Mouse (Mus musculus) forebrain, embryonic 12.5 days (tissue): Measurements from ENCODE around the gene Cd248. TPM values are rescaled to one million over a fixed set of nuclear protein-coding genes. Genes with fewer than 3 reads are reported as not detected.
A peak's percentile ranks its signal among the peaks of the same experiment; 100 is the strongest.

Experiments used
- ATAC-seq: fragments of 200-750 bp; cut with Nextera tagmentation; 2 replicates; pipeline ENCODE4 v1.8.0; 2017; ENCODE audit warnings: moderate TSS enrichment; ENCODE audit not compliant: low FRiP score
- H3K27ac ChIP-seq: fragments of 300-500 bp; sonication (generic); 2 replicates; pipeline ENCODE4 v1.5.1; 2016; ENCODE audit warnings: mild to moderate bottlenecking
- H3K27me3 ChIP-seq: fragments of 300-500 bp; sonication (generic); 2 replicates; pipeline ENCODE4 v1.6.1; 2016; ENCODE audit warnings: mild to moderate bottlenecking
- H3K36me3 ChIP-seq: fragments of 300-500 bp; sonication (generic); replicated peaks from 2 replicates; pipeline ENCODE4 v1.6.1; 2016; ENCODE audit warnings: mild to moderate bottlenecking
- H3K4me1 ChIP-seq: fragments of 300-500 bp; sonication (generic); 2 replicates; pipeline ENCODE4 v1.6.1; 2016
- H3K4me2 ChIP-seq: fragments of 300-500 bp; sonication (generic); 2 replicates; pipeline ENCODE4 v1.6.1; 2016; ENCODE audit warnings: mild to moderate bottlenecking, moderate library complexity
- H3K4me3 ChIP-seq: fragments of 300-500 bp; sonication (generic); replicated peaks from 2 replicates; pipeline ENCODE4 v1.5.1; 2016; ENCODE audit warnings: mild to moderate bottlenecking
- H3K9ac ChIP-seq: fragments of 300-500 bp; sonication (generic); 2 replicates; pipeline ENCODE4 v1.6.1; 2016; ENCODE audit warnings: mild to moderate bottlenecking
- H3K9me3 ChIP-seq: fragments of 300-500 bp; sonication (generic); 2 replicates; pipeline ENCODE4 v1.6.1; 2016
- WGBS: fragments of 180-500 bp; shearing (Covaris S2); methylation state at CpG from one replicate; pipeline ENCODE4 v1.1.7; 2016; 5-methylcytosine and 5-hydroxymethylcytosine counted together
- polyA plus RNA-seq: library from polyadenylated mRNA; unstranded; fragments of >200 nt; fragmentation: Nextera tagmentation; extraction: Ambion mirVana; gene quantifications from 2 replicates; pipeline ENCODE4 v1.2.1, GENCODE M21; 2016

Gene Cd248
- polyA plus RNA-seq, 1 experiment from 2014 or later: 17.1 TPM

GRCm38 (mm10) chr19:5040862-5041523 lies 26.9 kb upstream of the Cd248 start, which contains the start of gene Brms1:
Brms1 (plus strand) TSS chr19:5041354.
- Histone ChIP-seq H3K27me3 (no peaks in the 10 kb centered on the region), H3K4me3 (peak within 1 kb of the TSS; percentile 82), H3K27ac (peak within 1 kb of the TSS; percentile 9), H3K36me3 (peaks cover 15% of the 10 kb centered on the region), H3K9ac (peak within 1 kb of the TSS; percentile 83), H3K9me3 (no peaks in the 10 kb centered on the region), H3K4me2 (peak within 1 kb of the TSS; percentile 97), H3K4me1 (peaks cover 38% of the 10 kb centered on the region)
- peak; percentile 79 for ATAC-seq
- 7% methylated on average over 40 of the region's 40 CpGs for WGBS

- peak overlapping the region; percentile 83 for H3K9ac ChIP-seq
- 3% methylated on average over 16 of the region's 16 CpGs for WGBS
- H3K4me3 ChIP-seq: peak overlapping the region; percentile 82
- H3K4me1 ChIP-seq: peaks cover 38% of the 10 kb centered on the region
- no peak for ATAC-seq
- peaks cover 19% of the 10 kb centered on the region for H3K36me3 ChIP-seq
- H3K27ac ChIP-seq: peak overlapping the region; percentile 9; the same call in 1 of the 2 replicates
- H3K4me2 ChIP-seq: peak overlapping the region; percentile 97
- H3K9me3 ChIP-seq: no peaks in the 10 kb centered on the region
- no peaks in the 10 kb centered on the region for H3K27me3 ChIP-seq
Measured at GRCm38 (mm10) chr19:5041588-5041987, 26.3 kb upstream of the Cd248 start.

GRCm38 (mm10) chr19:5045531-5045930 lies 22.3 kb upstream of the Cd248 start:
- Histone ChIP-seq H3K27ac (no peak overlapping the region), H3K4me3 (no peak overlapping the region), H3K9me3 (no peaks in the 10 kb centered on the region), H3K36me3 (peaks cover 51% of the 10 kb centered on the region), H3K4me1 (peaks cover 25% of the 10 kb centered on the region), H3K4me2 (no peak overlapping the region), H3K9ac (no peak overlapping the region), H3K27me3 (peaks cover 8% of the 10 kb centered on the region)
- ATAC-seq: no peak
- 88% methylated on average over 4 of the region's 4 CpGs for WGBS

- no peak overlapping the region for H3K27ac ChIP-seq
- no peak overlapping the region for H3K9ac ChIP-seq
- WGBS: 86% methylated on average over 14 of the region's 14 CpGs
- peaks cover 51% of the 10 kb centered on the region for H3K36me3 ChIP-seq
- no peak overlapping the region for H3K4me2 ChIP-seq
- peaks cover 37% of the 10 kb centered on the region for H3K27me3 ChIP-seq
- H3K4me3 ChIP-seq: no peak overlapping the region
- no peaks in the 10 kb centered on the region for H3K9me3 ChIP-seq
- ATAC-seq: no peak
- H3K4me1 ChIP-seq: peaks cover 22% of the 10 kb centered on the region
Measured at GRCm38 (mm10) chr19:5048138-5049056, 19.5 kb upstream of the Cd248 start.

- no peak overlapping the region for H3K4me2 ChIP-seq
- H3K9ac ChIP-seq: 0 out of 2 replicates have a peak overlapping the region, but pooled peaks have one; percentile 22
- WGBS: 74% methylated on average over 6 of the region's 6 CpGs
- peak overlapping the region; percentile 6; the same call in 1 of the 2 replicates for H3K27ac ChIP-seq
- H3K4me1 ChIP-seq: peaks cover 22% of the 10 kb centered on the region
- peaks cover 45% of the 10 kb centered on the region for H3K27me3 ChIP-seq
- no peak for ATAC-seq
- no peaks in the 10 kb centered on the region for H3K9me3 ChIP-seq
- peaks cover 43% of the 10 kb centered on the region for H3K36me3 ChIP-seq
- H3K4me3 ChIP-seq: no peak overlapping the region
Measured at GRCm38 (mm10) chr19:5049325-5049724, 18.6 kb upstream of the Cd248 start.

- Histone ChIP-seq H3K36me3 (peaks cover 43% of the 10 kb centered on the region), H3K4me3 (peak within 1 kb of the TSS; percentile 15; the same call in 1 of the 2 replicates), H3K9me3 (no peaks in the 10 kb centered on the region), H3K27me3 (peaks cover 48% of the 10 kb centered on the region), H3K27ac (peak within 1 kb of the TSS; percentile 21; the same call in 1 of the 2 replicates), H3K4me1 (peaks cover 22% of the 10 kb centered on the region), H3K9ac (0 out of 2 replicates have a peak within 1 kb of the TSS, but pooled peaks have one; percentile 22), H3K4me2 (peak within 1 kb of the TSS; percentile 8; the same call in 1 of the 2 replicates)
- ATAC-seq: peak; percentile 50; the same call in 1 of the 2 replicates
- WGBS: 19% methylated on average over 14 of the region's 14 CpGs
Measured at GRCm38 (mm10) chr19:5050047-5050905, 17.6 kb upstream of the Cd248 start, which contains the start of gene Rin1. Rin1 (plus strand) TSS chr19:5050481.

GRCm38 (mm10) chr19:5051031-5051430 lies 16.8 kb upstream of the Cd248 start:
- no peak for ATAC-seq
- Histone ChIP-seq H3K4me1 (peaks cover 22% of the 10 kb centered on the region), H3K36me3 (peaks cover 35% of the 10 kb centered on the region), H3K9me3 (no peaks in the 10 kb centered on the region), H3K4me2 (peak overlapping the region; percentile 8; the same call in 1 of the 2 replicates), H3K4me3 (0 out of 2 replicates have a peak overlapping the region, but pooled peaks have one; percentile 15), H3K27me3 (peaks cover 48% of the 10 kb centered on the region), H3K9ac (no peak overlapping the region), H3K27ac (no peak overlapping the region)
- WGBS: 6% methylated on average over 17 of the region's 17 CpGs

GRCm38 (mm10) chr19:5051515-5051914 lies 16.4 kb upstream of the Cd248 start:
- Histone ChIP-seq H3K27me3 (peaks cover 48% of the 10 kb centered on the region), H3K27ac (no peak overlapping the region), H3K4me2 (no peak overlapping the region)

GRCm38 (mm10) chr19:5052166-5052822 lies 15.6 kb upstream of the Cd248 start:
- Histone ChIP-seq H3K27me3 (peaks cover 51% of the 10 kb centered on the region), H3K9ac (no peak overlapping the region), H3K36me3 (peaks cover 24% of the 10 kb centered on the region), H3K4me1 (peaks cover 29% of the 10 kb centered on the region), H3K27ac (no peak overlapping the region), H3K4me2 (no peak overlapping the region), H3K9me3 (no peaks in the 10 kb centered on the region), H3K4me3 (no peak overlapping the region; the same call in 1 of the 2 replicates)
- ATAC-seq: no peak
- 36% methylated on average over 25 of the region's 25 CpGs for WGBS

More at GRCm38 (mm10) chr19:5051515-5051914, 16.4 kb upstream of the Cd248 start:
- no peak for ATAC-seq
- H3K4me3 ChIP-seq: no peak overlapping the region
- H3K9ac ChIP-seq: no peak overlapping the region
- 33% methylated on average over 3 of the region's 3 CpGs for WGBS
- peaks cover 32% of the 10 kb centered on the region for H3K36me3 ChIP-seq
- peaks cover 27% of the 10 kb centered on the region for H3K4me1 ChIP-seq
- H3K9me3 ChIP-seq: no peaks in the 10 kb centered on the region

GRCm38 (mm10) chr19:5052853-5053252 lies 15.0 kb upstream of the Cd248 start:
- Histone ChIP-seq H3K27me3 (peaks cover 55% of the 10 kb centered on the region), H3K4me1 (peaks cover 30% of the 10 kb centered on the region), H3K27ac (no peak overlapping the region), H3K9me3 (no peaks in the 10 kb centered on the region), H3K36me3 (peaks cover 19% of the 10 kb centered on the region), H3K4me2 (no peak overlapping the region), H3K4me3 (no peak overlapping the region), H3K9ac (no peak overlapping the region)
- ATAC-seq: no peak
- 63% methylated on average over 17 of the region's 17 CpGs for WGBS

GRCm38 (mm10) chr19:5053909-5054308 lies 14.0 kb upstream of the Cd248 start:
- Histone ChIP-seq H3K27me3 (peaks cover 61% of the 10 kb centered on the region), H3K27ac (no peak overlapping the region), H3K36me3 (peaks cover 9% of the 10 kb centered on the region), H3K9ac (no peak overlapping the region), H3K4me1 (peaks cover 40% of the 10 kb centered on the region), H3K4me2 (no peak overlapping the region), H3K9me3 (no peaks in the 10 kb centered on the region), H3K4me3 (no peak overlapping the region)
- WGBS: 23% methylated on average over 9 of the region's 9 CpGs
- ATAC-seq: no peak
